Mouse (Mus musculus): ENCODE measurements around the gene Disc1. TPM values are rescaled to one million over a fixed set of nuclear protein-coding genes. Genes with fewer than 3 reads are reported as not detected.

The Disc1 gene
- total RNA-seq, 2 experiments from 2014 or later, result 1.3 to 2.3 TPM

DNA sequence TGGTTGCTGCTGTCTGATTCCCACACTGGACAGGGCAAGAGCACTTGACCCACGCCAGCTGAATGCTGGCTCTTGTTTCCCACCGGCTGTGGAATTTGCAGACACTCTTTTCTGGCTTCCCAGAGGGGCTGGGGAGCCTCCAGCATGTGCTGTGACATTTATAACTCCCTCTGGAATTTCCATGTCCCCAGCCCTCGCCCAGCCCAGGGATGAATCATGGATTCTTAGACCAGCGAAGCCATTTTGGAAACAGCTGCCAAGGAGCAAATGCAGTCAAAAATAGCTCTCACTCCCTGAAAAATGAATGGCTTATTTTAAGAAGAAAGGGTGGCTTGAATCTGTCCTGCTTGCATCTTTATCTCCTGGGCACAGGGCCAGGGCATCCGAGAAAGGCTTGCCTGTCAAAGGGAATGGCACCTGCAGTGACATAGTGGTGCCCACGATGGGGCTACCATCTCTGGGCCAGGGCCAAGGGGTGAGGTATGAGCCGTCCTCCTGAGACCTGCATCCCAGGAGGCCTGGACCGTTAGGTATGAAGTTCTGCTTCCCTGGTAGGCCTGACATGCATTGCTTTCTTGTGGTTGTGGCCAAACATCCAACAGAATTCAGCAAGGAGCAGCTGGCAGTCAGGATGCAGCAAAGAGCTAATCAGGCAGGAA is 239.1 kb downstream of the Disc1 start:
- peak; percentile 32 to 36 for DNase-seq (ENCODE audit: low spot score in 2 of 2)

DNA sequence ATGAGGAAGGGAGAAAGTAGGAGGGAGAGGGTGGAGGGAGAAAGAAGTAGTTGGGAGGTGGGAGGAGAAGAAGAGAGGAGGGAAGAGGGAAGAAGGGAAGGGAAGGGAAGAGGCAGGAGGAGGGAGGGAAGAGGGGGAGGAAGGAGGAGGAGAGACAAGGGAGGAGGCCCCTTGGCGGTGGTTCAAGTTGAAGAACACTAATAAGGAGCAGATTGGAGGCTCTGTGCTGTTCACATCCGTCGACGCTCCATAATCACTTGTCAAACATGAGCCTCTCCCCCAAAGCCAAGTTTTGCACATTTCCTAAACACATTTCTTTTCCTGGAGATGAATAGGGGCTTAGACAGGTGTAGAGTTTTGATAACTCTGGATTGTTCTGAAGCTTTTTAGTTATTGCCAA is 245.3 kb downstream of the Disc1 start:
- DNase-seq (ENCODE audit: low spot score in 2 of 2), result no peak

DNA sequence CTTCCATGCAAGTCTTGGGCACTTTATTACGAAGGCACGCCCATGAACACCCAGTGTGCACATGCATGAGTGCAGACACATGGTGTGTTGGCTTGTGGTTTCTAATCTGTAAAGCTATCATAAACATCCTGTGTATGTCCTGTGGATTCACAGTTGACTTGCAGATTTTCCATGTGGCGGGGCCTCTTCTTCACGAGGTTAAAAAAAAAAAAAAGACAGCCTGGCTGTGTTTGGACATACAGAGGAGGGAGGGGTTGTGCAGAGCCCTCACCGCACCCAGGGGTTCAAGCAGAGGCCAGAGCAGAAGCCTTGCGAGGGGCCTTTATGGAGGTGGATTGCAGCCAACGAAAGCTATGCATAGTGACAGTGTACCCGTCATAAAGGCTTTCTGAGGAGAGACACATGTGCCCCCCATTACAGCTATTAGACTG is 248.0 kb downstream of the Disc1 start:
- DNase-seq (ENCODE audit: low spot score in 2 of 2), result no peak

DNA sequence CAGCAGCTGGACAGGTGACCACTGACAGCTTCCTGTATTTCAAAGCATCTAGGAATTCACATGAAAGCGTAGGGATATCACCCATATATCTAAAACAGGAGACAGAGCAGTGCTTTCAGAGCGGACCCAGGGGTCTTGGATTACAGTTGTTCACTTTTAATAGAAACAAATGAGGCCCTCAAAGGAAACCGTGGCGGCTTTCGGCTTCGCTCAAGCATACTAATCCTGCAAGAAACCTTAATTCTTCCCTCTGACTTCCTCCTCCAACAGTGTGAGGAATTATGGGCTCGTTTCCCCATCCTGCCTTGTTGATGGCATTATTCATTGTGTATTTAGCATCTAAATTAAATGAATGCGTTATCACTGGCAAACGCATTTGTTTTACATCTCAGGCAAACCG is 252.7 kb downstream of the Disc1 start:
- DNase-seq (ENCODE audit: low spot score in 2 of 2), result no peak

DNA sequence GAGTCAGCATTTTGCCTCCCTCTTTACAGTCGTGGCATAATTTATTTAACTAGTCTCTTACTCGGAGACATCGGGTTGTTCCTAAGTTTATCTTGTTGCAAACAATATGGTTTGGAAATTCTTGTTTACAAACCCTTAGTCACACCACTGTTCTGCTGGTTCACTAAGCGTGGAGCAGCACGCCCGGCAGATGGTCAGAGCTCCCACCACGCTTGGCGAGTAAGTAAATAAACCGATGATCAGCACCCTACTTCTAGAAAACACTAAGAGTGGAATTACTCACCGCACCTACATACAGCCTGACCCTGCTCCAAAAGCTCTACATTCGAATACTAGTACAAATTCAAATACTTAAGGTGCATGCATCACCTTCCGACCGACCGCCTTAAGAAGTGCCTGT is 256.0 kb downstream of the Disc1 start:
- DNase-seq (ENCODE audit: low spot score in 2 of 2), result no peak

Small RNAs within 50 kb of the gene (microRNA-seq; reads per million reads assigned to microRNA genes)
- gene Gm22197 (ENCODE audit: borderline number of aligned reads in 2 of 2), result 0 reads per million in 2 experiments

Other genes with a start within 250 kb of the Disc1 start
- gene Gnpat, start 191.2 kb upstream of the Disc1 start, total RNA-seq (2021), result 100 to 1,000 TPM in 1 of 2 experiments, 10 to 100 TPM in 1; 94.9 to 110 TPM
- gene 2810004N23Rik, start 191.1 kb upstream of the Disc1 start, total RNA-seq (2021), result 10 to 100 TPM; 22.8 to 28.4 TPM
- 10 to 100 TPM; 23.1 to 25.2 TPM for gene Exoc8, start 156.5 kb upstream of the Disc1 start, total RNA-seq (2021)
- 10 to 100 TPM; 18.9 to 19.3 TPM for gene Sprtn, start 156.3 kb upstream of the Disc1 start, total RNA-seq (2021)
- gene Egln1, start 104.9 kb upstream of the Disc1 start, total RNA-seq (2021), result 10 to 100 TPM; 70.9 to 90.0 TPM
- 10 to 100 TPM; 68.4 to 87.7 TPM for gene Tsnax, start 41.2 kb upstream of the Disc1 start, total RNA-seq (2021)

All from adrenal gland, adult 18-20 months (tissue).